Mouse (Mus musculus) ES-Bruce4 (cell line): Measurements from ENCODE around the gene Rhebl1.

Experiments used
- CTCF ChIP-seq: IDR thresholded peaks from one replicate; pipeline ENCODE4 v1.8.1; 2011; ENCODE audit warnings: low read depth, low read length
- POLR2A ChIP-seq: IDR thresholded peaks from one replicate; pipeline ENCODE4 v1.8.1; 2011; ENCODE audit warnings: low read length; ENCODE audit not compliant: insufficient read depth

GRCm38 (mm10) chr15:98940816-98941215 is 46.5 kb upstream of the Rhebl1 start:
- TF ChIP-seq CTCF (no peak), POLR2A (no peak)
